Mouse (Mus musculus): ENCODE results near the gene Nrf1.

DNA sequence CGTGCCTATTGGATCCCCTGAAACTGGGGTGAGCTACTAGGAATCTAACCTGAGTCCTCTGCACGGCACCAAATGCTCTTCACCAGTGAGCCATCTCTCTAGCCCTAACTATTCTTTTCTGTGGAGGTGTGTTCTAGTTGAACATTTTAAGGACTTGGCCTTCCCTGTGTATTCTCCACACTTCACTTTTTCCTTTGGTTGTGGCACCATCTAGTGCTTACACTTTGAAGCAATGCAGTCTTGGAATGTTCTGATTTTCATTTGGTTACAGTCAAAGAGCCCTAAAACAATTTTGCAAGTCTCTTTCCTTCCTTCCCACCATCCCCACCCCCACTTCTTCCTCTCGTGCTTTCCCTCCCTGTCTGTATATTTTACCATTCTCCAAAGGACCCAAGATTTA is 33.6 kb downstream of the Nrf1 start:
- no peak for TF ChIP-seq CTCF (IDR thresholded peaks at IDR 0.05; ENCODE audit: low read depth, low read length)
- TF ChIP-seq POLR2A (IDR thresholded peaks at IDR 0.05; ENCODE audit: borderline replicate concordance, low read depth, low read length): no peak

All from bone marrow macrophage, adult 2 months (primary cell).